Comparison of ENCODE assay signal across 7 mouse cellular contexts in the genomic region with DNA sequence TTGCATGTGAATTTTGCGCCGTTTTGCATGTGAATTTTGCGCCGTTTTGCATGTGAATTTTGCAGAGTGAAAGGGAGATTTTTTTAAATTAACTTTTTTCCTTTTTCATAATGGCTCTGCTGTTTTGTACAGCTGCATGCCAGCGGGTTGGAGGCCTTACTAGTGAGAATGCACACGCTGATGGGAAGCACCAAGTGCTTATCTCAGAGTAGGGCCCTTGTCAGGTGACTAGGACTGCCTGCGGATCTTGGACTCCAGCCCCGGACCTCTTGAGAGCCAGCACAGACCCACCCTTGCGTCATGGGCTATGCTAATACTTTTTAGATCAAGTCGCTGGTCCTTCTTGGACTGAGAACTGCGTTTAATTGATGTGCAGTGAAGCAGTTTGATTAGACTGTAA. TPM values are rescaled to one million over a fixed set of nuclear protein-coding genes. Genes with fewer than 3 reads are reported as not detected.
DNase-seq lines count a peak whose midpoint lies in the region; ATAC-seq and TF ChIP-seq lines count a peak whose summit lies in the region.

No protein-coding gene starts in this region.

- H3K4me2 ChIP-seq in heart, embryonic 11.5 days, result peak overlapping the region; percentile 99
- peak overlapping the region; percentile 89 for H3K4me2 ChIP-seq in kidney, embryonic 14.5 days (replicated peaks; ENCODE audit: low read depth, low read length)
- H3K4me2 ChIP-seq in lung, embryonic 14.5 days, result peak overlapping the region; percentile 88

- H3K4me1 ChIP-seq in ES-Bruce4 (ENCODE audit: control insufficient read depth, insufficient read depth, low read length), result peaks cover 2% of the 10 kb centered on the region
- H3K4me1 ChIP-seq in heart, embryonic 11.5 days (ENCODE audit: control insufficient read depth, insufficient read depth, low read length), result peaks cover 5% of the 10 kb centered on the region
- peaks cover 12% of the 10 kb centered on the region; the same call in 1 of the 2 replicates for H3K4me1 ChIP-seq in kidney, embryonic 14.5 days (ENCODE audit: control insufficient read depth, insufficient read depth, low read length)
- H3K4me1 ChIP-seq in lung, embryonic 14.5 days (ENCODE audit: insufficient read depth), result no peaks in the 10 kb centered on the region

- no peak for TF ChIP-seq EP300 in ES-Bruce4 (IDR thresholded peaks at IDR 0.05; ENCODE audit: insufficient read depth, low read depth, low read length)

- H3K27me3 ChIP-seq in ES-Bruce4 (ENCODE audit: control insufficient read depth, insufficient read depth, low read length, poor library complexity, severe bottlenecking), result no peaks in the 10 kb centered on the region
- peaks cover 3% of the 10 kb centered on the region; the same call in 1 of the 2 replicates for H3K27me3 ChIP-seq in heart, embryonic 11.5 days (ENCODE audit: control insufficient read depth, insufficient read depth, low read length)
- no peaks in the 10 kb centered on the region for H3K27me3 ChIP-seq in kidney, embryonic 14.5 days (ENCODE audit: control insufficient read depth, insufficient read depth, low read length)
- no peaks in the 10 kb centered on the region for H3K27me3 ChIP-seq in lung, embryonic 14.5 days (ENCODE audit: insufficient read depth, low read length)

- H3K27ac ChIP-seq in ES-Bruce4 (ENCODE audit: insufficient read depth, low read length), result no peak overlapping the region
- H3K27ac ChIP-seq in heart, embryonic 11.5 days (ENCODE audit: low read depth, low read length), result no peak overlapping the region
- H3K27ac ChIP-seq in kidney, embryonic 14.5 days (ENCODE audit: low read depth, low read length), result no peak overlapping the region
- H3K27ac ChIP-seq in lung, embryonic 14.5 days (ENCODE audit: low read depth), result peak overlapping the region; percentile 33; the same call in 1 of the 2 replicates

- WGBS in heart, embryonic 11.5 days (ENCODE audit: insufficient replicate concordance), result 1% methylated on average over 11 of the region's 11 CpGs
- WGBS in kidney, embryonic 14.5 days, result 2% methylated on average over 11 of the region's 11 CpGs
- WGBS in lung, embryonic 14.5 days, result 2% methylated on average over 11 of the region's 11 CpGs

- TF ChIP-seq POLR2A in ES-Bruce4 (IDR thresholded peaks at IDR 0.05; ENCODE audit: insufficient read depth, low read length), result no peak

- H3K4me3 ChIP-seq in ES-Bruce4 (ENCODE audit: low read depth, low read length), result peak overlapping the region; percentile 77
- peak overlapping the region; percentile 80 for H3K4me3 ChIP-seq in heart, embryonic 11.5 days (ENCODE audit: low read depth, low read length)
- H3K4me3 ChIP-seq in kidney, embryonic 14.5 days (ENCODE audit: low read length), result peak overlapping the region; percentile 83
- H3K4me3 ChIP-seq in lung, embryonic 14.5 days (ENCODE audit: low read depth, low read length), result peak overlapping the region; percentile 77

- H3K36me3 ChIP-seq in ES-Bruce4 (ENCODE audit: control insufficient read depth, insufficient read depth, low read length, poor library complexity, severe bottlenecking), result no peaks in the 10 kb centered on the region
- H3K36me3 ChIP-seq in heart, embryonic 11.5 days (ENCODE audit: control insufficient read depth, insufficient read depth, low read length), result no peaks in the 10 kb centered on the region
- H3K36me3 ChIP-seq in kidney, embryonic 14.5 days (ENCODE audit: control insufficient read depth, insufficient read depth, low read length), result no peaks in the 10 kb centered on the region
- no peaks in the 10 kb centered on the region for H3K36me3 ChIP-seq in lung, embryonic 14.5 days (ENCODE audit: insufficient read depth)

- peak; percentile 75 for DNase-seq in A20 (ENCODE audit: low read depth, low spot score)
- peak; percentile 37 to 46 for DNase-seq in cerebellum, postnatal 36 days
- DNase-seq in lung, embryonic 14.5 days, result peak; percentile 64
- peak; percentile 44 to 53 for DNase-seq in right cerebral cortex, postnatal 10 days (ENCODE audit: low spot score in 2 of 2)

- TF ChIP-seq CTCF in ES-Bruce4 (IDR thresholded peaks at IDR 0.05; ENCODE audit: low read depth, low read length), result no peak
- no peak for TF ChIP-seq CTCF in lung, embryonic 14.5 days (IDR thresholded peaks at IDR 0.05; ENCODE audit: low read depth)

- H3K9me3 ChIP-seq in ES-Bruce4 (replicated peaks; ENCODE audit: control insufficient read depth, insufficient read depth, low read length, poor library complexity, severe bottlenecking), result no peaks in the 10 kb centered on the region
- H3K9me3 ChIP-seq in heart, embryonic 11.5 days (replicated peaks; ENCODE audit: control insufficient read depth, low read length), result no peaks in the 10 kb centered on the region
- H3K9me3 ChIP-seq in kidney, embryonic 14.5 days (ENCODE audit: control insufficient read depth, low read length), result no peaks in the 10 kb centered on the region
- H3K9me3 ChIP-seq in lung, embryonic 14.5 days (ENCODE audit: low read depth, low read length), result no peaks in the 10 kb centered on the region

- peak overlapping the region; percentile 72 for H3K9ac ChIP-seq in ES-Bruce4 (ENCODE audit: low read depth, poor library complexity, severe bottlenecking)
- H3K9ac ChIP-seq in heart, embryonic 11.5 days (ENCODE audit: low read depth, low read length), result peak overlapping the region; percentile 81; the same call in 1 of the 2 replicates
- H3K9ac ChIP-seq in kidney, embryonic 14.5 days (ENCODE audit: low read depth, low read length), result peak overlapping the region; percentile 78; the same call in 1 of the 2 replicates
- H3K9ac ChIP-seq in lung, embryonic 14.5 days, result peak overlapping the region; percentile 71

- ATAC-seq in heart, embryonic 11.5 days (replicated peaks; ENCODE audit: insufficient number of reproducible peaks, low FRiP score, low TSS enrichment), result peak; percentile 77
- ATAC-seq in kidney, embryonic 14.5 days (ENCODE audit: low FRiP score, low TSS enrichment), result 0 out of 2 replicates have a peak, but pooled peaks have one; percentile 28
- peak; percentile 40 for ATAC-seq in lung, embryonic 14.5 days (ENCODE audit: insufficient read depth)

RNA-seq across cellular contexts. Expression of a gene that starts 1.1 kb away (rescaled TPM):
- 21.2 and 25.7 TPM in 2 replicates for polyA plus RNA-seq in ES-Bruce4 (2011; ENCODE audit: insufficient read depth, insufficient read length, low read depth, missing spikeins)
- polyA plus RNA-seq in heart, embryonic 11.5 days (2014; fragmentation: Nextera tagmentation; extraction: Ambion mirVana), result 8.3 and 8.9 TPM in 2 replicates
- polyA plus RNA-seq in kidney, embryonic 14.5 days (2014; fragmentation: Nextera tagmentation; extraction: Ambion mirVana), result 6.7 and 17.6 TPM in 2 replicates
- polyA plus RNA-seq in lung, embryonic 14.5 days (2014; fragmentation: Nextera tagmentation; extraction: Ambion mirVana), result 19.7 and 19.8 TPM in 2 replicates

RNA-seq across cellular contexts. Expression of a gene that starts 1.1 kb away (rescaled TPM):
- polyA plus RNA-seq in ES-Bruce4 (2011; ENCODE audit: insufficient read depth, insufficient read length, low read depth, missing spikeins), result 0.57 and 0.72 TPM in 2 replicates
- polyA plus RNA-seq in heart, embryonic 11.5 days (2014; fragmentation: Nextera tagmentation; extraction: Ambion mirVana), result 0.39 and 1.1 TPM in 2 replicates
- polyA plus RNA-seq in kidney, embryonic 14.5 days (2014; fragmentation: Nextera tagmentation; extraction: Ambion mirVana), result 0.99 and 1.0 TPM in 2 replicates
- polyA plus RNA-seq in lung, embryonic 14.5 days (2014; fragmentation: Nextera tagmentation; extraction: Ambion mirVana), result 43.9 and 45.7 TPM in 2 replicates

Comparison
In these comparisons a context has a peak if more than half of its experiments do, and no peak if none do; other contexts are left out.
1. RNA of a gene that starts 1.1 kb away (polyA plus RNA-seq): 43.9 to 45.7 TPM in lung, embryonic 14.5 days; 0.99 to 1.0 TPM in kidney, embryonic 14.5 days, 0.57 to 0.72 TPM in ES-Bruce4 and 0.39 to 1.1 TPM in heart, embryonic 11.5 days; every median in the first group is over 10 times any median in the second.
2. Peak in every context shown above with its lines, with median percentiles within 50 percentile points of each other: DNase-seq, H3K4me3 ChIP-seq, H3K9ac ChIP-seq, ATAC-seq and H3K4me2 ChIP-seq.